Mouse (Mus musculus): Measurements from ENCODE around the gene Epn1. TPM values are rescaled to one million over a fixed set of nuclear protein-coding genes. Genes with fewer than 3 reads are reported as not detected.

Gene Epn1
- polyA plus RNA-seq, 1 experiment from 2014 or later: 63.2 TPM

DNA sequence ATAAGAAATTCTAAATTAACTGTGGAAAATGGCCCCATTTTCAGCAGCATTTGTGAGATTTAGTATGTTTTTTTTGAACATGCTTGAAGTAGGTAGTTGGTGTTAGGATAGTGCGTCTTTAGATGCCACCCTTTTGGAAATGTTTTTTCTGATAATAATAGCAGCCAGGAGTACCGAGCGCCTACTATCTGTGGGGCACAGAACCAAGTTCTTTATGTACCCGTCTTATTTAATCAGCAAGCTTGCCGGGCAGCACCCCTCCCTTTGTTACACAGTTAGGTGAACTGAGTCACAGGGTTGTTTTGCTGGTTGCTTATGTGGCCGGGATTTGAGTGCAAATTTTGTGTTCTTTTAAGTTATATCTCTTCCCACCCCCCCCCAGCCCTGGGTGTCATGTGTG is 1.2 kb downstream of the Epn1 start:
- H3K27ac ChIP-seq (ENCODE audit: low read length): no peak overlapping the region
- H3K36me3 ChIP-seq (ENCODE audit: control insufficient read depth, insufficient read depth, low read length): peaks cover 44% of the 10 kb centered on the region
- H3K9me3 ChIP-seq (ENCODE audit: control insufficient read depth, low read depth, low read length): no peaks in the 10 kb centered on the region
- peak overlapping the region; percentile 94 for H3K4me3 ChIP-seq (ENCODE audit: low read depth, low read length)
- WGBS: 58% methylated on average over 6 of the region's 6 CpGs
- peak overlapping the region; percentile 96 for H3K9ac ChIP-seq (replicated peaks; ENCODE audit: low read depth, low read length)
- ATAC-seq (ENCODE audit: insufficient number of reproducible peaks, insufficient read depth, low FRiP score, low read depth): no peak
- H3K4me2 ChIP-seq (replicated peaks; ENCODE audit: low read depth, low read length): peak overlapping the region; percentile 70
- H3K4me1 ChIP-seq (ENCODE audit: control insufficient read depth, insufficient read depth, low read length): peaks cover 7% of the 10 kb centered on the region; the same call in 1 of the 2 replicates
- H3K27me3 ChIP-seq (ENCODE audit: control insufficient read depth, insufficient read depth, low read length): no peaks in the 10 kb centered on the region

DNA sequence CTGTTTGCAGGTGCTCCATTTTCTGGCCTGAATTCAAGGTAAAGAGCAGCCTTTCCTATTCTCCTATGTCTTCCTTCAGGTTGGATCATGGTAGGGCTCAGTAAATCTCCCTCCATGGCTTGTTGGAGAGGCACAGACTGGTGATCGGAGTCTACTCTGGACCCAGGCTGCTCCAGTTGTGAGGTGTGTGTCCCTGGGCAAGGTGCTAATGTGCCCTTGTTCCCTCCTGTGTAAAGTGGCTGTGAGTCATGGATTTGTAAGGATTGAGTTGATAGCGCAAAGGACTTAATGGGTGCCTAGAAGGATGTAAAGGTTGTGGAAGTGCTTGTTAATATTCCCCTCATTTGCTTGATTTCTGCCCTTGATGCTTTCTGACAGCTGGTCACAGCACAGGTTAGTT is 1.9 kb downstream of the Epn1 start:
- WGBS: 99% methylated on average over 2 of the region's 2 CpGs
- Histone ChIP-seq H3K4me1 (ENCODE audit: control insufficient read depth, insufficient read depth, low read length) (peaks cover 7% of the 10 kb centered on the region; the same call in 1 of the 2 replicates), H3K9me3 (ENCODE audit: control insufficient read depth, low read depth, low read length) (no peaks in the 10 kb centered on the region), H3K27ac (ENCODE audit: low read length) (no peak overlapping the region), H3K36me3 (ENCODE audit: control insufficient read depth, insufficient read depth, low read length) (peaks cover 44% of the 10 kb centered on the region), H3K4me2 (replicated peaks; ENCODE audit: low read depth, low read length) (peak overlapping the region; percentile 70; the same call in 1 of the 2 replicates), H3K9ac (replicated peaks; ENCODE audit: low read depth, low read length) (no peak overlapping the region), H3K27me3 (ENCODE audit: control insufficient read depth, insufficient read depth, low read length) (no peaks in the 10 kb centered on the region), H3K4me3 (ENCODE audit: low read depth, low read length) (no peak overlapping the region)
- ATAC-seq (ENCODE audit: insufficient number of reproducible peaks, insufficient read depth, low FRiP score, low read depth): no peak

DNA sequence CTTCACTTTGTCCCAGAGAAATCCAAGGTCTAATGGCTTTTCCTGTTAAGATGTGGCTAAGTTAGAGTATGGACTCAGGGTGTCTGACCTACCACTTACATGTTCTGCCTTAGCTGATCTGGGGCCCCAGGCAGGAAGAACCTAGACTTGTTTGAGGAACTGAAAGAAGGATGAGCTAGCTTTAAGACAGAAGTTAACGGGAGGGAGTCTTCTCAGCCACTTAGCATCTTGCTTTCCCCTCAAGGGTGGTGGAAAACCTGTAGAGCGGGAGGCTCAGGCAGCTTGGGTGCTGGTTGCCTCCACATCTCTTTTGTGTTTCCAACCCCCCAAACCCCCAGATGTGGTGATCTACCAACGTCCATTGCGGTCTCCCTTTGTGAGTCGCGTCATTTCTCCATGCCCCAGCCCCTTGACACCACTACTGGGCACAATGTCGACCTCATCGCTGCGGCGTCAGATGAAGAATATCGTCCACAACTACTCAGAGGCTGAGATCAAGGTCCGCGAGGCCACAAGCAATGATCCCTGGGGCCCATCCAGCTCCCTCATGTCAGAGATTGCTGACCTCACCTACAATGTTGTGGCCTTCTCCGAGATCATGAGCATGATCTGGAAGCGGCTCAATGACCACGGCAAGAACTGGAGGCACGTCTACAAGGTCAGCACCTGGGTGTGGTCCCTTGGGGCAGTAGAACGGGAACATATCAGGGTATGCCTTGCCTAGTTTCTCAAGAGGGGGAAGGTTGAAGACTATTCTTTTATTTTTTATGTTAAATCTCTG is 3.5 kb downstream of the Epn1 start:
- WGBS: 90% methylated on average over 18 of the region's 18 CpGs
- no peak overlapping the region for H3K4me2 ChIP-seq (replicated peaks; ENCODE audit: low read depth, low read length)
- H3K27ac ChIP-seq (ENCODE audit: low read length): no peak overlapping the region
- no peaks in the 10 kb centered on the region for H3K27me3 ChIP-seq (ENCODE audit: control insufficient read depth, insufficient read depth, low read length)
- H3K9me3 ChIP-seq (ENCODE audit: control insufficient read depth, low read depth, low read length): no peaks in the 10 kb centered on the region
- H3K4me3 ChIP-seq (ENCODE audit: low read depth, low read length): no peak overlapping the region
- no peak overlapping the region for H3K9ac ChIP-seq (replicated peaks; ENCODE audit: low read depth, low read length)
- peaks cover 29% of the 10 kb centered on the region for H3K36me3 ChIP-seq (ENCODE audit: control insufficient read depth, insufficient read depth, low read length)
- ATAC-seq (ENCODE audit: insufficient number of reproducible peaks, insufficient read depth, low FRiP score, low read depth): no peak
- H3K4me1 ChIP-seq (ENCODE audit: control insufficient read depth, insufficient read depth, low read length): peaks cover 7% of the 10 kb centered on the region; the same call in 1 of the 2 replicates

DNA sequence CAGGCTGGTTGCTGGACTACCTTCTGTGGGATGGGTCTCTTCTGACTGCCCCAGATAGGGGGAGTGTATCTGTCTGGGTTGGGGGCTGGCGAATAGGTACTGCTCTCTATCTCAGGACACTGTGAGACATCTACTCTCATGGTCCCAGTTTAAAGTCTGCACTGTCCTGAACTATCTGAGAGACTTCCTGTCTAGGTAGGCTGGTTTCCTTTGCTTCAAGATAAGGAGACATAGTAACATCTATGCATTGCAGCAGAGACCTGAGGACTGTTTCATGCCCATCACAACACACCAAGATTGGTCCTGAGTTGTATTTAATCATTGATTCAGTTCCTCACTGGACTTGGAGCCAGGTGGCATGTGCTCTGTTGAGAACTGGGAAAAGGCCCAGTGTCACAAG is 5.5 kb downstream of the Epn1 start:
- Histone ChIP-seq H3K9me3 (ENCODE audit: control insufficient read depth, low read depth, low read length) (no peaks in the 10 kb centered on the region), H3K4me2 (replicated peaks; ENCODE audit: low read depth, low read length) (no peak overlapping the region), H3K4me1 (ENCODE audit: control insufficient read depth, insufficient read depth, low read length) (peaks cover 7% of the 10 kb centered on the region; the same call in 1 of the 2 replicates), H3K27me3 (ENCODE audit: control insufficient read depth, insufficient read depth, low read length) (no peaks in the 10 kb centered on the region), H3K9ac (replicated peaks; ENCODE audit: low read depth, low read length) (no peak overlapping the region), H3K36me3 (ENCODE audit: control insufficient read depth, insufficient read depth, low read length) (peaks cover 30% of the 10 kb centered on the region), H3K27ac (ENCODE audit: low read length) (no peak overlapping the region), H3K4me3 (ENCODE audit: low read depth, low read length) (no peak overlapping the region)
- ATAC-seq (ENCODE audit: insufficient number of reproducible peaks, insufficient read depth, low FRiP score, low read depth): no peak
- 87% methylated on average over 1 of the region's 1 CpGs for WGBS

DNA sequence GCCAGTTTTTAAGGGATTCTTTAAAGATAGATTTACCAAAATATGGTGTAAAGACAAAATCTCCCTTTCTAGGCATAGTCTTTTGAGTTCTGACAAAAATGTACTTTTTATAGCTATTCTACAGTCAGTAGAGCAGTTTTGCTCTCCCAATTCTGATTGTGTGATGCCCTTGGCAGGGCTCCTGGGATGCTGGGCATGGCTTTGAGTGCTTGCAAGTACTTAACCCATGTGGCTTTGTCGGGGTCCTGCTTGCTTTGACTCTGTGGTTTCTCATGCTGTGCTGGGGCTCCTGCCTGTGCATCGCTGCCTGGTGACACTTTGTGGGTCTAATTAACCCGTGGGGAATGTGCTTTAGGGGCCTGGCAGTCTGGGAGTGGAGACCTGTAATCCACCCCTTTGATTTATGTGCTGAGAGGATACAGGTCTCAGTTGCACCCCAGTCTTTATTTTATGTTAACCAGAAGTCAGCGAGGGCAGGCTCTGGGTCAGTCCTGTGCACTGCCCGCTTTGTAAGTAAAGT is 6.9 kb downstream of the Epn1 start:
- no peak for ATAC-seq (ENCODE audit: insufficient number of reproducible peaks, insufficient read depth, low FRiP score, low read depth)
- Histone ChIP-seq H3K4me2 (replicated peaks; ENCODE audit: low read depth, low read length) (no peak overlapping the region), H3K9ac (replicated peaks; ENCODE audit: low read depth, low read length) (no peak overlapping the region), H3K27me3 (ENCODE audit: control insufficient read depth, insufficient read depth, low read length) (no peaks in the 10 kb centered on the region), H3K4me1 (ENCODE audit: control insufficient read depth, insufficient read depth, low read length) (no peaks in the 10 kb centered on the region), H3K4me3 (ENCODE audit: low read depth, low read length) (no peak overlapping the region), H3K27ac (ENCODE audit: low read length) (no peak overlapping the region), H3K36me3 (ENCODE audit: control insufficient read depth, insufficient read depth, low read length) (peaks cover 30% of the 10 kb centered on the region), H3K9me3 (ENCODE audit: control insufficient read depth, low read depth, low read length) (no peaks in the 10 kb centered on the region)
- WGBS: 75% methylated on average over 5 of the region's 5 CpGs

DNA sequence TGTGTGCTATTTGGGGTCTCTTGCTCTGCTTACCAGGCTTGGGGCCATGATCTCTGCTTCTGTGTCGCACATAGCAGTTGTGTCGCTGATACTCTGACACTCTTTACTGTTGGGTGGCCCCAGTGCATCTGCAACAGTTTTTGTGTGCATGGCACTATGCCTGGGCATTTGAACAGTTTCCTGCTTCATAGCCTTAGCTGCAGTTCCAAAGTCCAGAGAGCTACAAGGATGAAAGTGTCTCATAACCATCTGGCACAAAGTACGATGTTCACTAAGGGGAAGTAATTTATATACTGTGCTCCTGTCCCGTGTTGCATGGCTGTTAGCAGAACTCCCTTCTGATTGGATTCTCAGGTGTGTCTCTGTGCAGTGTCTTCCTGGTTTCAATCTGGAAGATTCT is 7.9 kb downstream of the Epn1 start:
- Histone ChIP-seq H3K4me3 (ENCODE audit: low read depth, low read length) (no peak overlapping the region), H3K9me3 (ENCODE audit: control insufficient read depth, low read depth, low read length) (no peaks in the 10 kb centered on the region), H3K27me3 (ENCODE audit: control insufficient read depth, insufficient read depth, low read length) (no peaks in the 10 kb centered on the region), H3K4me1 (ENCODE audit: control insufficient read depth, insufficient read depth, low read length) (no peaks in the 10 kb centered on the region), H3K9ac (replicated peaks; ENCODE audit: low read depth, low read length) (no peak overlapping the region), H3K4me2 (replicated peaks; ENCODE audit: low read depth, low read length) (no peak overlapping the region), H3K36me3 (ENCODE audit: control insufficient read depth, insufficient read depth, low read length) (peaks cover 33% of the 10 kb centered on the region), H3K27ac (ENCODE audit: low read length) (no peak overlapping the region)
- ATAC-seq (ENCODE audit: insufficient number of reproducible peaks, insufficient read depth, low FRiP score, low read depth): no peak
- WGBS: 78% methylated on average over 4 of the region's 4 CpGs

DNA sequence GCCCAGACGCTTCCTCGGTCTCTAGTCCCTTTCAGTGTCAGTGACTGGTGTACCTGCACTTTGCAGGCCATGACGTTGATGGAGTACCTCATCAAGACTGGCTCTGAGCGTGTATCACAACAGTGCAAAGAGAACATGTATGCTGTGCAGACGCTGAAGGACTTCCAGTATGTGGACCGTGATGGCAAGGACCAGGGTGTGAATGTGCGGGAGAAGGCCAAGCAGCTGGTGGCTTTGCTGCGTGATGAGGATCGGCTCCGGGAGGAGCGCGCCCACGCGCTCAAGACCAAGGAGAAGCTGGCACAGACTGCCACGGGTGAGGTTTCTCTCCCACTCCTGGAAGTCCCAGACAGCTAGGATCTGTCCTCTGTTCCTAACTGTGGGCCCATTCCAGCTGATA is 9.8 kb downstream of the Epn1 start:
- WGBS: 91% methylated on average over 15 of the region's 15 CpGs
- Histone ChIP-seq H3K27ac (ENCODE audit: low read length) (no peak overlapping the region), H3K36me3 (ENCODE audit: control insufficient read depth, insufficient read depth, low read length) (peaks cover 41% of the 10 kb centered on the region)

DNA sequence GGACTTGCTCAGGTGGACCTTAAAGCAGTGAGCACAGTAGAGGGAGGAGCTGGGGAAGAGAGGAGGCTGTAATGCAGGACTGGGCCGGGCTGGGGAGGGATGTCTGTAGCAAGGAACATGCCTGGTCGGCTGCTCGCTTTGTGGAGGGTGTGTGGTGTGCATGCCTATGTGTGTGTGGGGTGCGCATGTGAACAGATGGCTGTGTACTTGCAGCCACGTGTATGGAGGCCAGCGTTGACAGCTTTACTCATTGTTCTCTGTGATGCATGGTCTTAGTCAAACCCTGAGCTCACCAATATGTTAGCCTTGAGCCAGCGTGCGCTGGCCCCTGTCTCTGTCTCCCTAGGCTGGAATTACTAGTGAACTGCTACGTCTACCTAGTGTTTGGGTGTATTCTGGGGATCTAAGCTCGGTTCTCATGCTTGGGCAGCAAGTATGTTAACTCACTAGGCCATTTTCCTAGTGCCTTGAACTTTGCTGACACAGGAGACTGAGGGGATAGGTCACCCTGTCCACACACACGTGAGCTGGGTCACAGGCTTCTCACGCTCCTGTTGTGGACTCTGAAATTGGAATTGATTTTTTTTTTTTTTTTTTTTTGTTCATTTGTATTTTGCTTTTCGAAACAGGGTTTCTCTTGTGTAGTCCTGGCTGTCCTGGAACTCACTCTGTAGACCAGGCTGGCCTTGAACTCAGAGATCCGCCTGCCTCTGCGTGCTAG is 11.1 kb downstream of the Epn1 start:
- no peak overlapping the region for H3K4me2 ChIP-seq (replicated peaks; ENCODE audit: low read depth, low read length)
- ATAC-seq (ENCODE audit: insufficient number of reproducible peaks, insufficient read depth, low FRiP score, low read depth): no peak
- no peaks in the 10 kb centered on the region for H3K27me3 ChIP-seq (ENCODE audit: control insufficient read depth, insufficient read depth, low read length)
- no peak overlapping the region for H3K9ac ChIP-seq (replicated peaks; ENCODE audit: low read depth, low read length)
- H3K4me1 ChIP-seq (ENCODE audit: control insufficient read depth, insufficient read depth, low read length): no peaks in the 10 kb centered on the region
- H3K36me3 ChIP-seq (ENCODE audit: control insufficient read depth, insufficient read depth, low read length): peaks cover 43% of the 10 kb centered on the region
- 93% methylated on average over 15 of the region's 15 CpGs for WGBS
- no peak overlapping the region for H3K27ac ChIP-seq (ENCODE audit: low read length)
- no peak overlapping the region for H3K4me3 ChIP-seq (ENCODE audit: low read depth, low read length)
- no peaks in the 10 kb centered on the region for H3K9me3 ChIP-seq (ENCODE audit: control insufficient read depth, low read depth, low read length)

More for the DNA sequence above, 9.8 kb downstream of the Epn1 start:
- H3K27me3 ChIP-seq (ENCODE audit: control insufficient read depth, insufficient read depth, low read length): no peaks in the 10 kb centered on the region
- H3K4me1 ChIP-seq (ENCODE audit: control insufficient read depth, insufficient read depth, low read length): no peaks in the 10 kb centered on the region
- no peak overlapping the region for H3K4me3 ChIP-seq (ENCODE audit: low read depth, low read length)
- H3K9ac ChIP-seq (replicated peaks; ENCODE audit: low read depth, low read length): no peak overlapping the region
- H3K9me3 ChIP-seq (ENCODE audit: control insufficient read depth, low read depth, low read length): no peaks in the 10 kb centered on the region
- H3K4me2 ChIP-seq (replicated peaks; ENCODE audit: low read depth, low read length): no peak overlapping the region
- no peak for ATAC-seq (ENCODE audit: insufficient number of reproducible peaks, insufficient read depth, low FRiP score, low read depth)

Measured in stomach, embryonic 14.5 days (tissue).